Mouse (Mus musculus) lung, embryonic 16.5 days (tissue): ENCODE results near the gene Nosip. TPM values are rescaled to one million over a fixed set of nuclear protein-coding genes. Genes with fewer than 3 reads are reported as not detected.

Experiments used
- ATAC-seq: fragments of 200-750 bp; cut with Nextera tagmentation; 2 replicates; pipeline ENCODE4 v1.8.0; 2017; ENCODE audit warnings: low read depth, mild to moderate bottlenecking, moderate library complexity
- H3K27ac ChIP-seq: fragments of 300-500 bp; sonication (generic); 2 replicates; pipeline ENCODE4 v1.5.1; 2014; ENCODE audit warnings: mild to moderate bottlenecking, control low read depth, low read length
- H3K27me3 ChIP-seq: fragments of 300-500 bp; sonication (generic); 2 replicates; pipeline ENCODE4 v1.6.1; 2014; ENCODE audit warnings: low read depth, low read length, mixed read lengths; ENCODE audit not compliant: control insufficient read depth, insufficient read depth
- H3K36me3 ChIP-seq: fragments of 300-500 bp; sonication (generic); 2 replicates; pipeline ENCODE4 v1.6.1; 2014; ENCODE audit warnings: low read length; ENCODE audit not compliant: control insufficient read depth, insufficient read depth
- H3K4me1 ChIP-seq: fragments of 300-500 bp; sonication (generic); replicated peaks from 2 replicates; pipeline ENCODE4 v1.6.1; 2014; ENCODE audit warnings: low read length, mixed read lengths; ENCODE audit not compliant: control insufficient read depth, insufficient read depth
- H3K4me2 ChIP-seq: fragments of 300-500 bp; sonication (generic); 2 replicates; pipeline ENCODE4 v1.6.1; 2014; ENCODE audit warnings: low read depth, low read length, control low read depth
- H3K4me3 ChIP-seq: fragments of 300-500 bp; sonication (generic); 2 replicates; pipeline ENCODE4 v1.5.1; 2014; ENCODE audit warnings: mild to moderate bottlenecking, low read length, control low read depth
- H3K9ac ChIP-seq: fragments of 300-500 bp; sonication (generic); 2 replicates; pipeline ENCODE4 v1.6.1; 2014; ENCODE audit warnings: low read length, control low read depth
- H3K9me3 ChIP-seq: fragments of 300-500 bp; sonication (generic); 2 replicates; pipeline ENCODE4 v1.6.1; 2016; ENCODE audit warnings: low read length; ENCODE audit not compliant: control insufficient read depth
- WGBS: fragments of 180-500 bp; shearing (Covaris S2); extraction: QIAGEN DNeasy Blood & Tissue Kit; methylation state at CpG from one replicate; pipeline ENCODE4 v1.1.7; 2014; 5-methylcytosine and 5-hydroxymethylcytosine counted together
- polyA plus RNA-seq: library from polyadenylated mRNA; unstranded; fragments of >200 nt; fragmentation: Nextera tagmentation; extraction: Ambion mirVana; gene quantifications from 2 replicates; pipeline ENCODE4 v1.2.1, GENCODE M21; 2015

Nosip gene
- polyA plus RNA-seq, 1 experiment from 2014 or later, result 72.5 TPM

DNA sequence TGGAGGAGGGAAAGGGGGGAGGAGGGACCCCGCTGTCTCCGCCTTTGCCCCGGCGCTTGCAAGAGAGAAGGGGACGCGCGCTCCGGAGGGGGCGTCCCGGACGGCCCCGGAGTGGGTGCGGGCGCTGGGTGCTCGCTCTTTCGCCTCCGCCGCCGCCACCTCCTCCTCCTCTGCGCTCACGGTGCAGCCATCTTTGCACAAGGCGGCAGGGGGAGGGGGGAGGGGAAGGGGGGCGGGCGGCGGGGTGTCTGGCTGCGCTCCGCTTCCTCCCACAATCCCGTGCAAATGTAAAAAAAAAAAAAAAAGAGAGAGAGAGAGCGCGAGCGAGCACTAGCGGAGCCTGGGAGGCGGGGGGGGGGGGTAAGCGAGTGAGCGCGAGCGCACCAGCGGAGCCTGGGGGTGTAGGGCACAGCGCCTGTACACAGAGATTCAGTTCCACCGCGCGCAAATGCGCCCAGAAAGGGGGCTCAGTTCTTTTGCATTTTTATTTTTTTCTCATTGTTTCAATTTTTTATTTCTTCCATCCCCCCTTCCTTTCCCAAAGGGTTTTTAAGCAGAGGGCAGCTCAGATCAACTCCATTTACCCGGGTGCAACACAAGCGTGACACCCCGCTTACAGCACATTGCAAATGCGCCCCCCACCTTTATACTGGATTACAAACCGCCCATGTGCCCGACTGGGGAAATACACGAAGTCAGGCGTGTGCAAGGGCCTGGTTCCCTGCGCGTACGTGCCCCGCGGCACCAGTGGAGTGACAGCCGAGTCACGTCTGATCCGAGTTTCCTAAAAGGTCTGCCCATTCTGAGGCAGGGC lies 8.9 kb upstream of the Nosip start:
- peaks cover 19% of the 10 kb centered on the region for H3K4me1 ChIP-seq
- under 1% methylated on average over 22 of the region's 59 CpGs for WGBS
- H3K9ac ChIP-seq, result peak overlapping the region; percentile 76
- H3K27me3 ChIP-seq, result no peaks in the 10 kb centered on the region
- H3K4me3 ChIP-seq, result peak overlapping the region; percentile 90
- H3K9me3 ChIP-seq, result no peaks in the 10 kb centered on the region
- peaks cover 19% of the 10 kb centered on the region for H3K36me3 ChIP-seq
- peak; percentile 62 for ATAC-seq
- peak overlapping the region; percentile 95 for H3K4me2 ChIP-seq
- peak overlapping the region; percentile 100 for H3K27ac ChIP-seq

DNA sequence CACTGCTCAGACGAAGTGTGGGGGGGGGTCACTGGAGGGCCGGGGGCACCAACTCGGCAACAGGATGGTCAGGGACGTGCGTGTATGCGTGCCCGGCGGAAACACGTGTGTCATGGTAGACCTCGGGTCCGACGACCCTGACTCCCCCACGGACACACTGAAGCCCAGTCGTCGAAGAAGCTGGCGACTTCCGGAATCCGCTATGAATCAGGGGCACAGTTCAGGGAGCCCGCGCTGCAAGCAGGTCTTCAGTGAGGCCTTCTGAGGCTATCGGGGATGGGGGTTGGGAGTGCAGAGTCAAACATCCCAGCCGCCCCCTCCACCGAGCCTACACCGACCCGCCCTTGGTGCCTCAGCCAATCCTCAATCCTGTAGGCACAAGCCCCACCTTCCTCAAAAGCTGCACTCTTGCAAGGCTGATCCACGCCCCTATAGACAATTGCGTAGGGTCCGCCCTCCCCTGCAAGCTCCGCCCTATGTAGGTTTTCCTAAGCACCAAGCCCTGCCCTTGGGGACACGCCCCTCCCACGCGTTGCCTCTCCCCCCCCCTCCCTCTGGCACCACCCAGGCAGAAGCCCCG lies 8.2 kb upstream of the Nosip start:
- Histone ChIP-seq H3K4me2 (peak overlapping the region; percentile 74), H3K9me3 (no peaks in the 10 kb centered on the region), H3K4me1 (peaks cover 19% of the 10 kb centered on the region), H3K27ac (peak overlapping the region; percentile 100), H3K27me3 (no peaks in the 10 kb centered on the region), H3K36me3 (peaks cover 12% of the 10 kb centered on the region), H3K4me3 (peak overlapping the region; percentile 90), H3K9ac (peak overlapping the region; percentile 76)
- peak; percentile 95 for ATAC-seq
- WGBS, result under 1% methylated on average over 33 of the region's 33 CpGs

DNA sequence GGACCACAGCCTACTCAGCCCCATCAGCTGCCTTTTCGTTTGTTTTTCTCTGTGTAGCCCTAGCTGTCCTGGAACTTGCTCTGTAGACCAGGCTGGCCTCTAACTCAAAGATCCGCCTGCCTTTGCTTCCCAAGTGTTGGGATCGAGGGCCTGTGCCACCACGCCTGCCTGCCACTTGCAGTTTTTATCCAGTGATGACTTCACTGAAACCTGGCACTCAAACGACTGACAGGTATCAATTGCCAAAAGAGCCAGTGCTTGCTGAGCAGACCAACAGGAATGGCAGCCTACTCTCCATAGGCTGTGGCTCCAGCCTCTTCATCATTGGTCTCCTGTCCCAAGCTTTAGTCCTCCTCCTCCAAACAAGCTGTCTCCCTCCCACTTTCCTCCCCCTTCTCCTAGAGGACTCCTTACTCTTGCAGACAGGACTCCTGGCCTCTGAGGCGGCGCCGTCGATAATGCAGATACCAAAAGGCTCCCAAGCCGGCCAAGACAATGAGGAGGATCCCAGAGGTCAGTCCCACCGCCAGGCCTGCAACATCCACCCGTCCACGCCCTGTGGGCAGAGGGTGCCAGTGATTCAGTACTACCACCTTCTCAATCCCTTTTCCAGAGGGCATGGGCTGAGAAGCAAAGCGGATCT lies 5.8 kb upstream of the Nosip start:
- Histone ChIP-seq H3K4me3 (no peak overlapping the region), H3K9me3 (no peaks in the 10 kb centered on the region), H3K27me3 (no peaks in the 10 kb centered on the region), H3K4me1 (peaks cover 10% of the 10 kb centered on the region), H3K9ac (no peak overlapping the region), H3K36me3 (no peaks in the 10 kb centered on the region), H3K27ac (no peak overlapping the region), H3K4me2 (no peak overlapping the region)
- WGBS, result 60% methylated on average over 14 of the region's 14 CpGs
- no peak for ATAC-seq

DNA sequence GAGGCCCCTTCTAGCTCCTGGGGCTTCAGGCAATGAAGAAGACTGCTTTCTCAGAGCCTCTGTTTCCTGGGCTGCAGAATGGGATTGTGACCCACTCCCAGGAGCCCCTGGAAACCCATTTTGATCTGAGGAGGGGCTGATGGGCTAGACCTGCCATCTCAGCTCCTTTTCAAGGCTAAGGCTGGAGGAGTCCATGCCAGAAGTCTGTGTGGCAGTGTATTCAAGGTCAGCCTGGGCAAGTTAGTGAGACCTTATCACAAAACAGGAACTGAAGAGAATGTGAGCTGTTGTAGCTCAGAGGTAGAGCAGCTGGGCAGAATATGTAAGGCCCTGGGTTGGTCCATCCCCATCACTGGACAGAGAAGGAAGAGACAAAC lies 5.3 kb upstream of the Nosip start:
- Histone ChIP-seq H3K27me3 (no peaks in the 10 kb centered on the region), H3K9me3 (no peaks in the 10 kb centered on the region), H3K4me1 (peaks cover 9% of the 10 kb centered on the region), H3K4me2 (no peak overlapping the region), H3K27ac (no peak overlapping the region), H3K36me3 (no peaks in the 10 kb centered on the region), H3K4me3 (no peak overlapping the region), H3K9ac (no peak overlapping the region)
- no peak for ATAC-seq

DNA sequence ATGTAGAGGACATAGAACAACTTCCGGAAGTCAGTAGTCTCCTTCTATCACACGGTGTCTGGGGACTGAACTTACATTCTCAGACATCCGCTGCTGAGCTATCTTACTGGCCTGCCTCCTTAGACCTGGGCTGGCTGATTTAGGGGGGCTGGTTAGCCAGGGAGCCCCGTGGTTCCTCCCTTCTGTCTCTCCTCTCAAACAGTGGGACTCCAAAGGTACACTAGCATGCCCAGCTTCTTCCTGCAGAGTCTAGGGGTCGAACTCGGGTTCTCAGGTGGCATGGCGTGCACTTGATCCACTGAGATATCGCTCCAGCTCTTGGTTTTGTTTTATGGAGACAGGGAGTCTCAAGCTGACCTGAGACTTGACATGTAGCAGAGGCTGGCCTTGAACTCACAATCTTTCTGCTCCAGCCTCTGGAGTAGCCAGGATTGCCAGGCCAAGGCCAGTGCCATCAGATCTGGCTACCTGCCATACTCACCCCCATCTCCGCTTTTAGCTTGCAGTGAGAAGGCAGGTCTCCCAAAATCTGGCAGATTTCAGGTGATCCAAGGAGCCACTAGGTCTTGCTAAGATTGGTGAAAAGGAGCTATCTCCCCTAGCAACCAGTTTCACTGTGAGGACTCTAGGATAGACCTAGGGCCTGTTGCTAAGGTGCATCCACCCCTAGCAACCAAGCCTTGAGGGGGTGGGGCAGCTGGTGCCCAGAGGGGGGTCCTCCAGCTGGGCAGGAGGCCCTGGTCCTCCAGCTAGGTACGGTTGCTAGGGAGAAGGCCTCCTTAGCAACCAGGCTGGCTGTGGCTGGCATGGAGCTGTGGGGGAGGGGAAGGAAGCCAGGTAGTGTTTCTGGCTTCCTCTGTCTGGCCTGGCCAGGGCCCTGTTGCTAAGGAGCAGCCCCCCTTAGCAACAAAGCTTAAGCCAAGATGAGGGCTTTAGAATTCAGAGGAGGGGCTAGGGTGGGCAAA lies 3.3 kb upstream of the Nosip start:
- H3K4me2 ChIP-seq, result no peak overlapping the region
- H3K27me3 ChIP-seq, result no peaks in the 10 kb centered on the region
- 70% methylated on average over 10 of the region's 10 CpGs for WGBS
- H3K4me1 ChIP-seq, result peaks cover 13% of the 10 kb centered on the region
- no peaks in the 10 kb centered on the region for H3K9me3 ChIP-seq
- no peak overlapping the region for H3K9ac ChIP-seq
- no peak overlapping the region for H3K27ac ChIP-seq
- ATAC-seq, result no peak
- no peak overlapping the region for H3K4me3 ChIP-seq
- H3K36me3 ChIP-seq, result no peaks in the 10 kb centered on the region

DNA sequence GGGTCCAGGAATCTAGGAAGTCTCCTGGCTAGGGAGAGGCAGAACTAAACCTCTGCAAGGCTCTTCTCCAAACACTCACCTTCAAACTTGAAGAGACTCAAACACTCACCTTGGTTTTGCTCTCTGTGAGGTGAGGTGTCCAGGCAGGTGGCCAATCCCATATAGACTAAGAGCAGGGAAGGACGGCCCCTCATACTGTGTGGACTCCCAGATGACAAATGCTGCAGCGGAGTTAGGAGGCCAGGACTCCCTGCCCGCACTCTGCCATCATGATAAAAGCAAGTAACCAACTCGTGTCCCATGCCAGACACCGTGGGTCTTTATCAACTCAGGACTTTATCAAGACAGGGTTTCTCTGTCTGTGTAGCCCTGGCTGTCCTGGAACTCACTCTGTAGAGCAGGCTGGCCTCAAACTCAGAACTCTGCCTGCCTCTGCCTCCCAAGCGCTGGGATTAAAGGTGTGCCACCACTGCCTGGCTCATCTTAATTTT lies 1.6 kb upstream of the Nosip start:
- ATAC-seq, result no peak
- no peak overlapping the region for H3K9ac ChIP-seq
- no peaks in the 10 kb centered on the region for H3K27me3 ChIP-seq
- H3K36me3 ChIP-seq, result no peaks in the 10 kb centered on the region
- no peak overlapping the region; the same call in 1 of the 2 replicates for H3K4me3 ChIP-seq
- no peaks in the 10 kb centered on the region for H3K9me3 ChIP-seq
- H3K4me2 ChIP-seq, result no peak overlapping the region
- no peak overlapping the region for H3K27ac ChIP-seq
- H3K4me1 ChIP-seq, result peaks cover 12% of the 10 kb centered on the region
- WGBS, result 81% methylated on average over 6 of the region's 6 CpGs

DNA sequence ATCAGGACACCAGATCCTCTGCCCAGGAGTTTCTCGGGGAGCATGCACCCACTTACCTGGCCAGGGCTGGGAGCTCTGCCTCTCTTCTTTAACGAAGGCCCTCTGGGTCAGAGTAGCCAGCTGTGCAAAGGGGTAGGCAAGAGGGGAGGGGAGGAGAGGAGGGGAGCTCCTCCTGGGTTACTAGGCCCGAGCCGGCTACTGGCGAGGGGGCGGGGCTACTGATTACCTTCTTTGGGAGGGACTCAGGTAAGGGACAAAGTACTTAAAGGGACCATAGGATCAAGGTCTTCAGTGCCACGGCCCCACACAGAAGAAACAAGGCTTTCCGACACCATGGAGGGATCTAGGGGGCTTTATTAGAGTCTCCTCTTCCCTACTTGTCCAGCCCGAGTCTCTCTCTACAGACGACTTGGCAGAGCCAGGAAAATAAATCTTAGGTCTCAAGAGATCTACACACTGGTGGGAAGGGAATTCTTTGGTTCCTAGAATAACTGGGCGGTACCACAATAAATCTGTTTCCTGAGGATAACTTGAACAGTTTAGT lies 625 bp upstream of the Nosip start:
- peak overlapping the region; percentile 95 for H3K27ac ChIP-seq
- no peaks in the 10 kb centered on the region for H3K36me3 ChIP-seq
- ATAC-seq, result peak; percentile 31
- H3K4me1 ChIP-seq, result peaks cover 12% of the 10 kb centered on the region
- peak overlapping the region; percentile 66 for H3K4me2 ChIP-seq
- H3K27me3 ChIP-seq, result no peaks in the 10 kb centered on the region
- WGBS, result 14% methylated on average over 11 of the region's 11 CpGs
- H3K9me3 ChIP-seq, result no peaks in the 10 kb centered on the region
- peak overlapping the region; percentile 67 for H3K9ac ChIP-seq
- peak overlapping the region; percentile 78 for H3K4me3 ChIP-seq

DNA sequence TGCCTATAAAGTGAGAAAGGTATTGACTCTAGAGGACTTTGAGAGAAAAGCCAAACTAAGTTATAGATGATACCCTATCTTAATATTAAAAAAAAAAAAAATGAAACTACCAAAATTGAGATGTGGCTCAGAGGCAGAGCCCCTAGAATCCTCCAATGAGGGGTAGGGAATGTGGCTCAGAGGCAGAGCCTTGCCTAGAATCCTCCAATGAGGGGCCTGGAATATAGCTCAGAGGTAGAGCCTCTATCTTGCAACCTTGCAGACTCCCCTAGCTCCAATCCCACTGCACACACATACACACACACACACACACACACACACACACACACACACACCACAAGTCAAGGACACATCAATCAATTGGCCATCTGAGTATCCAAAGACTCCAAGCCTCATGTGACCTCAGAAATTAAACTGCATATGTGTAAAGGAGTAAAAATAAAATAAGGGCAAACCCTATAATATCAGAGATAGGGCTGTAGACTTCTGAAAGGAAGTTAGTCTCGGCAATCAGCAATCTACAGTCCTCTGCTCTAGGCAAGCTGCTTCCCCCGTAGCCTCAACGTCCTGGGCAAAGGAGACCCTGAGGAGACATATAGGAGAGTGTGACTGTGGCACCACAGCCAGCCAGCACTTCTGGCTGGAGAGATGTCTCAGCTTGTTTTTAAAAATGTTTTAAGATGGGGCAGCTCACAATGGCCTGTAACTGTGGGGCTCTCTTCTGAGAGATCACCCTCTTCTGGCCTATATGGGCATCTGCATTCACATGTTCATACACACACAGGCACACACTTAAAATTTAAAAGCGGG lies 5.2 kb downstream of the Nosip start:
- no peak overlapping the region for H3K27ac ChIP-seq
- H3K36me3 ChIP-seq, result no peaks in the 10 kb centered on the region
- H3K27me3 ChIP-seq, result no peaks in the 10 kb centered on the region
- 82% methylated on average over 4 of the region's 4 CpGs for WGBS
- H3K4me1 ChIP-seq, result peaks cover 6% of the 10 kb centered on the region
- no peak overlapping the region for H3K4me3 ChIP-seq
- 0 out of 2 replicates have a peak, but pooled peaks have one; percentile 3 for ATAC-seq
- no peaks in the 10 kb centered on the region for H3K9me3 ChIP-seq
- no peak overlapping the region for H3K9ac ChIP-seq
- no peak overlapping the region for H3K4me2 ChIP-seq
